Mouse (Mus musculus) Patski (cell line): ENCODE results near the gene Gm20716. TPM values are rescaled to one million over a fixed set of nuclear protein-coding genes. Genes with fewer than 3 reads are reported as not detected.
"Not testable (repeated sequence)": the region's sequence is repeated elsewhere in the genome, so short reads cannot be mapped to it uniquely, and the experiment has no call there.

Experiments used
- ATAC-seq: fragments of 100-300 bp; one replicate; pipeline ENCODE4 v1.8.0; 2021
- CTCF ChIA-PET: fragments of 350-600 bp; sonication (Branson Sonifier 250); formaldehyde crosslinking; loops from one replicate; lab custom pipeline; 2022; ENCODE audit warnings: inconsistent platforms; lab: Charles Lee
- POLR2A ChIA-PET: fragments of 350-600 bp; sonication (Branson Sonifier 250); formaldehyde crosslinking; loops from one replicate; lab custom pipeline; 2022; ENCODE audit warnings: antibody characterized with exemption, inconsistent platforms; lab: Charles Lee
- DNase-seq: peaks from one replicate; pipeline ENCODE4 v3.0.0-alpha.2; 2011; ENCODE audit warnings: low read depth, low spot score
- H3K27me3 ChIP-seq: fragments of 371-371 bp; one replicate; pipeline ENCODE4 v1.5.1; 2021
- CTCF ChIP-seq: fragments of 100-300 bp; IDR thresholded peaks from one replicate; pipeline ENCODE4 v1.5.1; 2021
- in situ Hi-C: fragments of 300-500 bp; cut with MboI; formaldehyde crosslinking; loops from 3 replicates; pipeline ENCODE4 v1.11.1; 2018; ENCODE audit warnings: low pct_unique_long_range_greater_than_20kb, mixed read lengths
- polyA plus RNA-seq: library from polyadenylated mRNA; unstranded; gene quantifications from one replicate; pipeline ENCODE4 v1.2.3, GENCODE M21; 2021

Gene Gm20716
- polyA plus RNA-seq, 1 experiment from 2014 or later = 70.8 TPM

GRCm38 (mm10) chr2:168168892-168169799 is 61.0 kb downstream of the Gm20716 start:
- no peak for TF ChIP-seq CTCF
- DNase-seq = no peak

GRCm38 (mm10) chr2:168167781-168168180 is 62.4 kb downstream of the Gm20716 start:
- no peak for TF ChIP-seq CTCF
- ATAC-seq (no peak), DNase-seq (no peak)
- H3K27me3 ChIP-seq = no peaks in the 10 kb centered on the region
- CTCF ChIA-PET = no interaction called here
- in situ Hi-C loops = no loop called here
- POLR2A ChIA-PET = interaction anchor here (0.7 kb wide), 1 partner anchor 153 kb away, joined by 3 read pairs; no protein-coding TSS in a partner anchor

More at GRCm38 (mm10) chr2:168168892-168169799, 61.0 kb downstream of the Gm20716 start:
- H3K27me3 ChIP-seq = no peaks in the 10 kb centered on the region
- ATAC-seq = no peak
- CTCF ChIA-PET = no interaction called here
- POLR2A ChIA-PET = no interaction called here
- in situ Hi-C loops = no loop called here

- ChIA-PET CTCF (no interaction called here), POLR2A (no interaction called here)
- in situ Hi-C loops = no loop called here
- no peak for TF ChIP-seq CTCF
- DNase-seq (no peak), ATAC-seq (no peak)
- H3K27me3 ChIP-seq = no peaks in the 10 kb centered on the region
Measured at GRCm38 (mm10) chr2:168166750-168167460, 63.3 kb downstream of the Gm20716 start.

- no peak for ATAC-seq
Measured at GRCm38 (mm10) chr2:168161978-168162377, 68.2 kb downstream of the Gm20716 start.

GRCm38 (mm10) chr2:168161514-168161971 is 68.6 kb downstream of the Gm20716 start:
- in situ Hi-C loops = no loop called here
- ChIA-PET CTCF (no interaction called here), POLR2A (no interaction called here)
- no peaks in the 10 kb centered on the region for H3K27me3 ChIP-seq
- DNase-seq = no peak
- ATAC-seq = no peak
- TF ChIP-seq CTCF = no peak

More at GRCm38 (mm10) chr2:168161978-168162377, 68.2 kb downstream of the Gm20716 start:
- DNase-seq = no peak
- CTCF ChIA-PET = no interaction called here
- in situ Hi-C loops = no loop called here
- no peaks in the 10 kb centered on the region for H3K27me3 ChIP-seq
- no peak for TF ChIP-seq CTCF
- POLR2A ChIA-PET = no interaction called here

- no peak for TF ChIP-seq CTCF
- ChIA-PET POLR2A (no interaction called here), CTCF (interaction anchor here (1.2 to 1.4 kb wide), 2 partner anchors 28 to 44 kb away, joined by 3 read pairs; no protein-coding TSS in a partner anchor)
- DNase-seq (no peak), ATAC-seq (no peak)
- in situ Hi-C loops = no loop called here
- no peaks in the 10 kb centered on the region for H3K27me3 ChIP-seq
Measured at GRCm38 (mm10) chr2:168160370-168160930, 69.7 kb downstream of the Gm20716 start.

- no peaks in the 10 kb centered on the region for H3K27me3 ChIP-seq
- in situ Hi-C loops = no loop called here
- CTCF ChIA-PET = interaction anchor here (1.4 kb wide), 1 partner anchor 42 kb away, joined by 3 read pairs; no protein-coding TSS in a partner anchor
- POLR2A ChIA-PET = interaction anchor here (1.8 kb wide), 1 partner anchor 20 kb away, joined by 6 read pairs; no protein-coding TSS in a partner anchor
- DNase-seq (no peak), ATAC-seq (peak; percentile 57)
- TF ChIP-seq CTCF = no peak
Measured at GRCm38 (mm10) chr2:168158911-168159711, 71.1 kb downstream of the Gm20716 start.

GRCm38 (mm10) chr2:168157974-168158373 is 72.2 kb downstream of the Gm20716 start:
- POLR2A ChIA-PET, DNase-seq, in situ Hi-C loops, ATAC-seq, H3K27me3 ChIP-seq, CTCF ChIA-PET: not testable (repeated sequence)

- no peaks in the 10 kb centered on the region for H3K27me3 ChIP-seq
- ATAC-seq (no peak), DNase-seq (no peak)
- ChIA-PET POLR2A (no interaction called here), CTCF (interaction anchor here (0.9 to 1.4 kb wide), 3 partner anchors 32 to 39 kb away, joined by 3 read pairs; no protein-coding TSS in a partner anchor)
- in situ Hi-C loops = no loop called here
- no peak for TF ChIP-seq CTCF
Measured at GRCm38 (mm10) chr2:168156361-168156760, 73.8 kb downstream of the Gm20716 start.
